Mouse (Mus musculus) midbrain, embryonic 13.5 days (tissue): ENCODE results near the gene Olfr437. TPM values are rescaled to one million over a fixed set of nuclear protein-coding genes. Genes with fewer than 3 reads are reported as not detected.
"Not testable (repeated sequence)": the region's sequence is repeated elsewhere in the genome, so short reads cannot be mapped to it uniquely, and the experiment has no call there.

Source experiments
- ATAC-seq: fragments of 200-750 bp; cut with Nextera tagmentation; 2 replicates; pipeline ENCODE4 v1.8.0; 2017; ENCODE audit warnings: mild to moderate bottlenecking, moderate TSS enrichment, moderate library complexity
- H3K27ac ChIP-seq: fragments of 300-500 bp; sonication (generic); 2 replicates; pipeline ENCODE4 v1.5.1; 2015; ENCODE audit warnings: inconsistent platforms, mild to moderate bottlenecking, moderate library complexity
- H3K27me3 ChIP-seq: fragments of 300-500 bp; sonication (generic); 2 replicates; pipeline ENCODE4 v1.6.1; 2015; ENCODE audit warnings: mild to moderate bottlenecking, inconsistent platforms
- H3K36me3 ChIP-seq: fragments of 300-500 bp; sonication (generic); 2 replicates; pipeline ENCODE4 v1.6.1; 2015; ENCODE audit warnings: mild to moderate bottlenecking, inconsistent platforms
- H3K4me1 ChIP-seq: fragments of 300-500 bp; sonication (generic); replicated peaks from 2 replicates; pipeline ENCODE4 v1.6.1; 2015; ENCODE audit warnings: inconsistent platforms
- H3K4me2 ChIP-seq: fragments of 300-500 bp; sonication (generic); replicated peaks from 2 replicates; pipeline ENCODE4 v1.6.1; 2015; ENCODE audit warnings: moderate library complexity, mild to moderate bottlenecking, inconsistent platforms
- H3K4me3 ChIP-seq: fragments of 300-500 bp; sonication (generic); replicated peaks from 2 replicates; pipeline ENCODE4 v1.5.1; 2015; ENCODE audit warnings: mild to moderate bottlenecking, inconsistent platforms
- H3K9ac ChIP-seq: fragments of 300-500 bp; sonication (generic); replicated peaks from 2 replicates; pipeline ENCODE4 v1.6.1; 2015; ENCODE audit warnings: mild to moderate bottlenecking, inconsistent platforms
- H3K9me3 ChIP-seq: fragments of 300-500 bp; sonication (generic); 2 replicates; pipeline ENCODE4 v1.6.1; 2016; ENCODE audit warnings: mild to moderate bottlenecking, inconsistent platforms
- WGBS: fragments of 180-500 bp; shearing (Covaris S2); methylation state at CpG from one replicate; pipeline ENCODE4 v1.1.7; 2015; 5-methylcytosine and 5-hydroxymethylcytosine counted together
- polyA plus RNA-seq: library from polyadenylated mRNA; unstranded; fragments of >200 nt; fragmentation: Nextera tagmentation; extraction: Ambion mirVana; gene quantifications from 2 replicates; pipeline ENCODE4 v1.2.1, GENCODE M21; 2015

Olfr437 gene
- not detected in 2 replicates for polyA plus RNA-seq

DNA sequence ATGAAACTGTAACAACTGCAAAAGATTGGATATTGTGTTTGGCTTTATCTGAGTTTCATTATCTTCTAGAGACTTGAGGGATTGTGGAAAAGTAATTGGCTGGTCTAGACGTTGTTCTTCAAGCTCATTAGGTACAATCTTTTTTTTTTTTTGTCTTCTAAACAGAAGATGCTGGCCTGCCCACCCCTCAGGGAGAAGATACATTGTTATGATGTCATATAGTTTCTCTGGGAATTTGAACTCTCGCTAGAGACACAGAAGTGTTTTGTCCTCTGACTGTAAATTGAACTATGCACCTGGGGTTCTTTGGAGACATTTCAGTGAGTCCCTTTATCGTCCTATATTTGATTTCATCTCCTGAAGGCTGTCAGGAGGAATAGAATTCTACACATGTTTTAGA, at the start of gene Olfr437:
TSS of gene Olfr437 (plus strand) at position 301 of the 400 bp plus-strand sequence.
- 76% methylated on average over 3 of the region's 3 CpGs for WGBS
- no peak for ATAC-seq
- Histone ChIP-seq H3K36me3 (no peaks in the 10 kb centered on the region), H3K9ac (no peak within 1 kb of the TSS), H3K4me1 (no peaks in the 10 kb centered on the region), H3K9me3 (no peaks in the 10 kb centered on the region), H3K4me3 (no peak within 1 kb of the TSS), H3K4me2 (no peak within 1 kb of the TSS), H3K27ac (no peak within 1 kb of the TSS), H3K27me3 (no peaks in the 10 kb centered on the region)

DNA sequence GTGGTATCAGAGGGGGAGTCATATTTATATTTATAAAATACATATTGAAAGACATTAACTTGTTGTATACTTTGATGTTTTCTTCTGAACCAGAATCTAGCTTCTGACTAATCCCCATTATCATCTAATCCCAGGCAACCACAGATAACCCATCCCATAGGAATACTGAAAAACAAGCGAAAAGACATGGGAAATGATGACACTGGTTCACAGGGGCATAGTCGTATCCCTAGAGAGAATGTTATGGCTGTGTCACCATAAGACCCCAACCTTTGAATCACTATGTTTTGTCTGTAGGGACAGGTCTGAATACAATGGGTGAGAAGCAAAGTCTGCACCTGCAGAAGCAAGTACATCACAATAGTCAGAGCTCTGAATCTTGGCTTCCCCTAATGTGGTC, 16.8 kb upstream of the Olfr437 start, which contains the start of gene Olfr237-ps1:
TSS of gene Olfr237-ps1 (plus strand) at position 301 of the 400 bp plus-strand sequence.
- not testable (repeated sequence) for H3K36me3 ChIP-seq, ATAC-seq, H3K4me1 ChIP-seq, H3K4me3 ChIP-seq, H3K27me3 ChIP-seq, H3K4me2 ChIP-seq, H3K27ac ChIP-seq, H3K9me3 ChIP-seq, H3K9ac ChIP-seq
- WGBS: 87% methylated on average over 2 of the region's 2 CpGs

DNA sequence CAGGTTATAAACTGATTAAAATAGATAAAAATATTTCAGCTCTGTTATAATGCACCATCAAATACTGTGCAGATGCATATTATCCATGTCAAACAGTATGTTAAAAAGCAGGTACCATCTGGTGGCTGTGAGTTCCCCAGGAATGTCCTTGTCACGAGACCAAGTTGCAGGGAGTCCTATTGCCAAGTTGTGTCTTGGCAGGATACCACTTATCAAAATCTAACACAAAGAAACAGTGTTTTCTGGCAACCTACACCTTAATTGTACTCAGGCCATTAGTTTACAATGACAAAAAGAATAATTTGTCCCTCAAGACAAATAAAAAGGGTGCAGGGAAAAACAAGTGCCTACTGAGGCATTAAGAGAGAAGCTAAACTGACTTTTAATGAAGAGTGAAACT, 3.6 kb upstream of the Olfr437 start:
- Histone ChIP-seq H3K4me1 (no peaks in the 10 kb centered on the region), H3K9me3 (no peaks in the 10 kb centered on the region), H3K27ac (no peak overlapping the region), H3K4me3 (no peak overlapping the region), H3K9ac (no peak overlapping the region), H3K27me3 (no peaks in the 10 kb centered on the region), H3K4me2 (no peak overlapping the region), H3K36me3 (no peaks in the 10 kb centered on the region)
- ATAC-seq: no peak
- 68% methylated on average over 1 of the region's 1 CpGs for WGBS

DNA sequence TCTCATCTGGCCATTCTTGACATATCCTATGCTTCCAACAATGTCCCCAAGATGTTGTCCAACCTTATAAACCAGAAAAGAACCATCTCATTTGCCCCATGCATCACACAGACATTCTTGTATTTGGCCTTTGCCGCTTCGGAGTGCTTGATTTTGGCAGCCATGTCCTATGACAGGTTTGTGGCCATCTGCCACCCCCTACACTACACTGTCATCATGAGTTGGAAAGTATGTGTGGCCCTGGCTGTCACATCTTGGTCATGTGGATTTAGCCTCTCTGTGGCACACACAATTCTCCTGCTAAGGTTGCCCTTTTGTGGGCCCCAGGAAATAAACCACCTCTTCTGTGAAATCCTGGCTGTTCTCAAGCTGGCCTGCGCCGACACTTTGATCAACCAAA, 4.2 kb downstream of the Olfr437 start:
- WGBS: 95% methylated on average over 4 of the region's 4 CpGs
- ATAC-seq: no peak

DNA sequence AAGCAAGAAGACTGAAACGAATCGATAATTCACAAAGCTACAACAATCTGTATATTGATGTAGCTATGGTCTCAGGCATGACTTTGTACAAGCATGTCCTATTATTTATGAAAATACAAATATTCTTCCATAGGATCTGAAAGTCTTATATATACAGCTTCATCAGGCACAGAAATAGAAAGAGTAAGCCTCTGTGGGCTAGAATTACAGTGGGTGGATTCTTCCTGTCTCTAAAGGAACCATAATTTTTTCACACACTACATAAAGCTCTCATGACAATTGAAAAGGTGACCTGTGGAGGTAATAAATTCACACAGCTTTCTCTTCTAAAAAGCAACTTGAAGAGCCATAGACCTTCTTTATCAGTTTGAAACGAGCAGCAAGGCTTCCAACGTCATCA, 8.8 kb downstream of the Olfr437 start, which contains the start of gene Olfr13:
TSS of gene Olfr13 (plus strand) at position 301 of the 400 bp plus-strand sequence.
- no peak within 1 kb of the TSS for H3K9ac ChIP-seq
- no peaks in the 10 kb centered on the region for H3K27me3 ChIP-seq
- H3K9me3 ChIP-seq: no peaks in the 10 kb centered on the region
- no peak for ATAC-seq
- no peaks in the 10 kb centered on the region for H3K36me3 ChIP-seq
- H3K27ac ChIP-seq: no peak within 1 kb of the TSS
- no peak within 1 kb of the TSS for H3K4me3 ChIP-seq
- WGBS: 79% methylated on average over 4 of the region's 4 CpGs
- no peaks in the 10 kb centered on the region for H3K4me1 ChIP-seq
- no peak within 1 kb of the TSS for H3K4me2 ChIP-seq

More for the DNA sequence above, 4.2 kb downstream of the Olfr437 start:
- Histone ChIP-seq H3K4me1 (no peaks in the 10 kb centered on the region), H3K27ac (no peak overlapping the region), H3K36me3 (no peaks in the 10 kb centered on the region), H3K27me3 (no peaks in the 10 kb centered on the region), H3K4me3 (no peak overlapping the region), H3K4me2 (no peak overlapping the region), H3K9me3 (no peaks in the 10 kb centered on the region), H3K9ac (no peak overlapping the region)

DNA sequence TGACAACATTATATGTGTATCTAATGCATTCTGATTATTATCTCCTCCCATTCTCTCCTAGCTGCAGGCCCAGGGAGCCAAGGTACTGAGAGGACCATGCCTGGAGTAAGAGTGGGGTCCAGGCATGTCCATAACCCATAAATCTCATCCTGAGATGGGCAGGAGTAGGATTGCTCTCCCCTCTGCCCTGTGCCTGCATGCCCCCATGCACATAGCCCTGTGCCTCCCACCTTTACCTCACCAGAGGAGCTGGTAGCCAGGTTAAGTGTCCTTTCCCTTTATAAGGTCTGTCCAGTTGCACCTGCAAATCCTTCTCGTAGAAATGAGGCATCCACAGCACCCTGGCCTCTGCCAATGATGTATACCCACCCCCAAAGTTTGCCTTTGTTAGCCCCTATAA, 15.0 kb downstream of the Olfr437 start:
- H3K9me3 ChIP-seq: no peaks in the 10 kb centered on the region

DNA sequence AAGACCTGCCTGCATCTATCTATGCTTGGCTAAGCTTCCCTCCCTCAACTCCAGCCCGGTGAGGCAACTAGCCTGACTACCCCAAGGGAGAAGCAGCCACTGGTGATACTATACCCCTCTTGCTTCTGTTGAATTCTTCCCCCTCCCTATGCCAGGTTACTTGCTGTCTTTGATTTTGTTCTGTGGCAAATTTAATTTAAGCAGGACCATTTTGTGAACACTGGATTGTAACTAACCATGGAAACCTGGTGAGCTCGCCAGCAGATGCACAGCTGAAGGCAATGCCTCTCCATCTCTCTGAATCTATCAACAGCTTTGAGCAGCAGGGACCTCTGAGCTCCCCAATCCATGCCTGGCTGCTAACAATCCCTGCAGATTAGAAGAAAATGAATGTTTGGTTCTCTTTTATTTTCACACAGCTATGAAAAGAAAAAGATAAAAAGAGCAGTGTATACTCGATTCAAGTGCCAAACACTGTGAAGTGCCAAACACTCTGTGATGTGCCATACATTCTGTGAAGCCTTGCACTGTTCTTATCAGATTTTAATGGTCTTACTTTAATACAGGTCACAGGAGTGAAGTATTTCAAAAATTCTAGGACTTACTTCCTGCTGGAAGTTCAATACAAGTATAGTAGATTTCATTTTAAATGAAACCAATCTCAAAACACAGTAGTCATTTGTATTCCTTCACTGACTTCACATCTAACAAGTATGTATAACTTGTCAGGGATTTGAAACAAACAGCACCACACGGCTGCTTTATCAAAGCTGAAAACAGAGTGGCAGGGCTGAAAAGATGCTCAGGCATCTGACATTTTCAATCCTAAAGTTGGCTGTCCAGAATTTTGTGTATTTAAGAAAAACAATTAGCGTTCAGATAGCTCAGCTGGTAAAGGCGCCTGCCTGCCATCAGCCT, 15.8 kb downstream of the Olfr437 start:
- H3K4me1 ChIP-seq: peaks cover 11% of the 10 kb centered on the region; the same call in 1 of the 2 replicates
- H3K27me3 ChIP-seq: no peaks in the 10 kb centered on the region
- H3K9ac ChIP-seq: no peak overlapping the region
- 52% methylated on average over 6 of the region's 6 CpGs for WGBS
- H3K4me2 ChIP-seq: no peak overlapping the region
- no peak overlapping the region for H3K4me3 ChIP-seq
- peak overlapping the region; percentile 26; the same call in 1 of the 2 replicates for H3K27ac ChIP-seq
- H3K9me3 ChIP-seq: no peaks in the 10 kb centered on the region
- ATAC-seq: peak; percentile 84
- no peaks in the 10 kb centered on the region for H3K36me3 ChIP-seq

More for the DNA sequence above, 15.0 kb downstream of the Olfr437 start:
- Histone ChIP-seq H3K9ac (no peak overlapping the region), H3K4me2 (no peak overlapping the region), H3K27me3 (no peaks in the 10 kb centered on the region), H3K27ac (peak overlapping the region; percentile 26; the same call in 1 of the 2 replicates), H3K4me3 (no peak overlapping the region), H3K4me1 (peaks cover 11% of the 10 kb centered on the region; the same call in 1 of the 2 replicates), H3K36me3 (no peaks in the 10 kb centered on the region)
- WGBS: 76% methylated on average over 1 of the region's 1 CpGs
- peak; percentile 70 for ATAC-seq

DNA sequence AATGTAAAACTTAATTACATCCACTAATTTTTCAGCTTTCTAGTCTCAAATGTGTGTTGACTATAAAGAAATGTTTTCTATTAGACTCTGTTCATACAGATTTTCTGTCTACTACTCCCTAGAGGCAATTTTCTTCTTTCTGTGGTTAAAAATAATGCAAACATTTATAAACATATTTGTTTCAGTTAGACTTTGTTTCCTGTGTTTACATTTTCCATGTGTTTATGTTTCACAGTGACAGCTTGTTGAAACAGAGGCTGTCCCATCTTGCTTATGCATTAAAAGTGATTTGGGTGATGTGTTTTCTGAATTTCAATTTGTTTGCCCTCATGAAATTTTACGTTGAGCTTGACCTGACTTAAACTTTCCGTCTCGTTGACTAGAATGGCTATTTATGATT, 27.9 kb downstream of the Olfr437 start:
- Histone ChIP-seq H3K9me3 (no peaks in the 10 kb centered on the region), H3K4me1 (no peaks in the 10 kb centered on the region), H3K4me3 (no peak overlapping the region), H3K27me3 (no peaks in the 10 kb centered on the region), H3K9ac (no peak overlapping the region), H3K27ac (no peak overlapping the region), H3K4me2 (no peak overlapping the region), H3K36me3 (no peaks in the 10 kb centered on the region)
- 87% methylated on average over 3 of the region's 3 CpGs for WGBS
- no peak for ATAC-seq

DNA sequence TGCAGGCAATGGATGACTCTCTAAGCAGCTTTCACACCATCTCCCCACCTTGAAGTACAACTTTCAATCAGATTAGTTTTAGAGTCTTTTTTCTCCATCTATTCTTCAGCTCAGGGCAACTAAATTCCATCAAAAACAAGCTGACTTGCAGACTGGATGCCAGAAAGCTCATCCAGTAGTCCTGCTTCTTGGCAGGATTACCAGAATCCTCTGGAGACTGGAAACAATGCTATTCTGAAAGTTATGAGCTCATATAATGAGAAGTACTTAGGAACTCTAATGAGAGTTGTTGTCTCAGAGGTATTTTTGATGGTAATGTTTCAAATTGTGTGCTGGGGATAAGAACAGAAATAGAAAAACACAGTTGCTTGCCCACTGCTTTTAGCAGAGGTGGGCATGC, 33.7 kb downstream of the Olfr437 start, which contains the start of gene Olfr435:
TSS of gene Olfr435 (plus strand) at position 366 of the 400 bp plus-strand sequence.
- no peak for ATAC-seq
- no peaks in the 10 kb centered on the region for H3K9me3 ChIP-seq
- H3K4me1 ChIP-seq: no peaks in the 10 kb centered on the region

DNA sequence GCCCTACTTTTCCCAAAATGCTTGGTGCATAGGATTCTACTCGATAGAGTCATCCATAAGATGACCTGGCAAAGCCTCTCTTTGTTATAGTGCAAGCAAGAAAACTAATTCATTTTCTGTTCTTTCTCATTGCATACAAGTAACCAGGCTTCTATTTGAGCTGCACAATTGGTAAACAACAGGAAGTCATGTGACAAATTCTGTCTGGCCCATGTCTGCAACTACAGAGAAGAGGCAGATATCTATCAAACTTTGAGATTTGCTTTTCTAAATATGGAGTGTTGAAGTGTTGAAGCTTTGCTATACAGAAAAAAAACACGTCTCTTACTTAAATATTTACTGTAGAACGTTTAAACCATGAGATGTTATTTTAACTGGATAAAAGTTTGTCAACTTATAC, 35.0 kb downstream of the Olfr437 start:
- Histone ChIP-seq H3K4me2 (no peak overlapping the region), H3K27me3 (no peaks in the 10 kb centered on the region), H3K9me3 (no peaks in the 10 kb centered on the region), H3K36me3 (no peaks in the 10 kb centered on the region), H3K4me3 (no peak overlapping the region), H3K4me1 (no peaks in the 10 kb centered on the region), H3K27ac (no peak overlapping the region), H3K9ac (no peak overlapping the region)
- 89% methylated on average over 3 of the region's 3 CpGs for WGBS
- no peak for ATAC-seq

More for the DNA sequence above, 33.7 kb downstream of the Olfr437 start, which contains the start of gene Olfr435:
- H3K27ac ChIP-seq: no peak within 1 kb of the TSS
- no peaks in the 10 kb centered on the region for H3K27me3 ChIP-seq
- H3K9ac ChIP-seq: no peak within 1 kb of the TSS
- H3K4me2 ChIP-seq: no peak within 1 kb of the TSS
- H3K4me3 ChIP-seq: no peak within 1 kb of the TSS
- H3K36me3 ChIP-seq: no peaks in the 10 kb centered on the region

DNA sequence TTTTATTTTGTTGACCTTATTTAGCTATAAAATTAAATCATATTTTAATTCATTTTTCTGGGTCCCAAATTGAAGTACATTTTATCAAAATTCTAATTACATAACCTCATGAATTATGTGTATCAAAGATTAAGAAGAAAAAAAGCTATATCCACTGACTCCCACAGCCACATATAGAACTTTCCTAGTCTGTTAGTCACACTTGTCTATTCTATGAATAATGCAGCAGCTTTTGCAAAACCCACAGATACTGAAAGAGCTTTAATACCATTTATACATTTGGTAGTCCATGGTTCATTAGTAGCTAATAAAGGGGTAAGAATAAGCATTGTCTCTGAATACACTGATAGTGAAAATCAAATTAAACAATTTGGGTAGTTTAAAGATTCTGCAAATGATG, 39.7 kb downstream of the Olfr437 start:
- no peak for ATAC-seq

DNA sequence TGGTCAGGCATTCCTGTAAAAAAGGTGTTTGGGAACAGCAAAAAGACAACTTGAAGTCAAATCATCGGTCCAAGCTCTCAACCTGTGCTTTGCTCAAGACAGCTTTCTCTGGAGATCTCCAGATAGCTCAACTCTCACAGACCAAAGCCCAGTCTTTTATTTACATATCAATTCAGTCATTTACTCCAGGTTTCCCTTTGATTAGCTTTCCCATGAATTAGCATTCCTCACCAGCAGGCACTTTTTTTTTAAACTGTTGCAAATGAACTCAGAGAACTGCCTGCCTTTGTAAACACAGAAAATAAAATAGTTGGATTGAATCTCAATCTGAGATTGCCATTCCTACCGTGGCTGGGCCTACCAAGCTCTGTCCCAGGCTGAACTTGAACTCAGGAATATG, 42.3 kb downstream of the Olfr437 start:
- Histone ChIP-seq H3K27ac (no peak overlapping the region), H3K36me3 (no peaks in the 10 kb centered on the region), H3K9ac (no peak overlapping the region), H3K4me3 (no peak overlapping the region), H3K4me1 (no peaks in the 10 kb centered on the region), H3K9me3 (no peaks in the 10 kb centered on the region), H3K27me3 (no peaks in the 10 kb centered on the region), H3K4me2 (no peak overlapping the region)
- 39% methylated on average over 2 of the region's 2 CpGs for WGBS
- no peak for ATAC-seq

More for the DNA sequence above, 39.7 kb downstream of the Olfr437 start:
- Histone ChIP-seq H3K36me3 (no peaks in the 10 kb centered on the region), H3K4me3 (no peak overlapping the region), H3K9me3 (no peaks in the 10 kb centered on the region), H3K27ac (no peak overlapping the region), H3K4me2 (no peak overlapping the region), H3K27me3 (no peaks in the 10 kb centered on the region), H3K9ac (no peak overlapping the region), H3K4me1 (no peaks in the 10 kb centered on the region)
